Mouse (Mus musculus) embryonic stem cell, embryonic (primary cell): ENCODE results near the gene Auts2.

Experiments
- CTCF ChIA-PET, 4 experiments: fragments of 300-600 bp in 2 of 4; fragments of 350-600 bp in 2 of 4; sonication (Branson Sonifier 250); formaldehyde crosslinking; loops; one replicate each; lab custom pipeline; 2022; ENCODE audit warnings: inconsistent platforms in 2 of 4; lab: Charles Lee
- POLR2A ChIA-PET, 4 experiments: fragments of 300-600 bp in 2 of 4; fragments of 350-600 bp in 2 of 4; sonication (Branson Sonifier 250); formaldehyde crosslinking; loops; one replicate each; lab custom pipeline; 2022; ENCODE audit warnings: antibody characterized with exemption in 4 of 4, inconsistent platforms in 1 of 4; lab: Charles Lee

The Auts2 gene

DNA sequence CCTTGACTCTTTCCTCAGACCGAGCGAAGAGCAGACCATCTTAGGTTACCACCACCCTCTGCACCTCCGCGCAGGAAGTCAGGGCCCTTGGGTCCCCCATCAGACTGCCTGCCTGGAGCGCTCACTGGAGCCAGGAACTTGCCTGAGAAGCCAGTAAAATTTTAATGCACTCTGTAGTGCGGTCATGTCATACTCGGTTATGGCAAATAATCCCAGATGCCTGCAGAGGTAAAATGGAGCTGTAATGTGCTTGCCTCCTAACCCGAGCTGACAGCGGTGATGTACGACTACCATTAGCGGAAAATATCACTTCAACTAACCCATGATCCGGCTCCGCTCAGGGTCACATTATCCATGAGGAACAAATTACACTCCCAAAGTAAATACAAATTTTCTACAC is 783.7 kb downstream of the Auts2 start:
- POLR2A ChIA-PET: no interaction called here
- CTCF ChIA-PET: no interaction called here

DNA sequence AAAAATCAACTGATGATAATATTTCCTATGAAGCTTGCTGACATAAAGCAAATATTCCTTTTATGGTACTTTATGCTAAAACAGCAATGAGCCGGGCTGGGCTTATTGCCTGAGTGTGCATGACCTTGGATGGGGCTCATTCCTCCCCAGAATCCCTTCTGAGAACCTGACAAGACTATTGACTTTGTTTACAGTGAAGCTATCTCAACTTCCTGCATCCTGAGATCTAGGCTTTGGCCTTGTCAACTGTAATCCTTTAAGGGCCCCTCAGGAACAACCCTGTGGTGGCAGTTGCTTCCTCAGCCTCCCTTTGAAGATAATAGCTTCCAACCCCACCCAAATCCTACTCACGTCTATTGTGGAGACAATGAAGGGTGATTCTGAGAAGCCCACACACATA is 792.8 kb downstream of the Auts2 start:
- ChIA-PET CTCF (no interaction called here), POLR2A (interaction anchor here in 2 of 4 experiments (0.7 to 1.2 kb wide), 5 partner anchors 11 to 212 kb away, joined by 3 to 4 read pairs (median 3); no protein-coding TSS in a partner anchor)

DNA sequence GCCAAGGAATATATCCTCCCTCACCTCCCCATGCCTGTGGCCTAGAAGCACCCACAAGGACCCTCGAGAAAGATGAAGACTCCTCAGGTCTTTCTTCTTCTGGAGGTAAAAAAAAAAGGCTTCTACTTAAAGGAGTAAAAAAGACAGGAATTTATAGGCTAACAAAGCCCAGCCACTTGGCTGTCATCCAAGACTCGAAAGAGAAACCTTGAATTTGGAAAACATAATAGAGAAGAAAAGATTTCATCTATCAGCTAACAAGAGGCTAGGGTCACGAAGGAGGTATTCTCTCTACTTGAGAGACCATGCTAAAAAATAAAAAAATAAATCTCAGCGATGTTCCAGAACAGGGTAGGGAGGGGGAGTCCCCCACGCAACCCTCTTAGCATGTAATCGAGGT is 793.9 kb downstream of the Auts2 start:
- ChIA-PET CTCF (interaction anchor here in 1 of 4 experiments (0.6 kb wide), 1 partner anchor 794 kb away, joined by 3 read pairs; no protein-coding TSS in a partner anchor), POLR2A (no interaction called here)

DNA sequence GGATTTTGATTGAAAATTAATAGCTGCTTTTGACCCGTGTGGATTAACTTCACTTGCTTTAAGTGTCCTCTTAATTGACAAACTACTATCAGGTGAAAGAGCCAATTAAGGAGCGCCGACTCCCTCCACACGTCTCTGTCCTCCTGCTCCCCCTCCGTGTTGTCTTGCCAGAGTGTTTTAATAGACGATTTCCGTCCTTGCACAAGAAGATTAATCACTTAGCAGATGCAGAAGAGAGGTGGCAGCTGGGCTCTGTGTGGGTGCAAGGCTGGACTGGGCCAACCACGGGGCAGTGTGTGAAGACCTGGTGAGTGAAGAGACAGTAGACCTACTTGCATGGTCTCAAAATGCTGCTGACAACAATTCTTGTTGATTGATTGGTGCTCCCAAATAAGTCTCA is 800.1 kb downstream of the Auts2 start:
- POLR2A ChIA-PET: interaction anchor here in 1 of 4 experiments (0.5 kb wide), 1 partner anchor 650 kb away, joined by 4 read pairs; no protein-coding TSS in a partner anchor
- CTCF ChIA-PET: interaction anchor here in 1 of 4 experiments (0.6 kb wide), 1 partner anchor 11 kb away, joined by 5 read pairs; no protein-coding TSS in a partner anchor

DNA sequence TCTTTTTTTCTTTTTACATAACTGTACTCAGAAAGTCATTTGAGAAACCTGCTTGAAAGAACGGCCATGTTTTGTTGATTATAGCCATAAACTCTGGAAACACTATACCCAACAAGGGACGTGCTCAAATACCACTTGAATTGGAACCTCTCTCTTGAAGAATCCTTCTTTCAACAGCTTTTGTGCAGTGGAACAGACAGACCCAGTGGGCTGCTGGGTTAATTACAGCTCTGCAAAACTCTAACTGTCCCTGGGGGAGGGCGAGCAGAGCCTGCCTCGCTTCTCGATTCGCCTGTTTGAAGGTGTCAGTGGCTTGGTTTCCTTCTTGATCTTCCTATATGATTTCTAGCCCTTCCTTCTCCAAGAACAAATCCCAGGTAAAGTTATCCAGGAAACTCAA is 805.7 kb downstream of the Auts2 start:
- ChIA-PET POLR2A (no interaction called here), CTCF (no interaction called here)

DNA sequence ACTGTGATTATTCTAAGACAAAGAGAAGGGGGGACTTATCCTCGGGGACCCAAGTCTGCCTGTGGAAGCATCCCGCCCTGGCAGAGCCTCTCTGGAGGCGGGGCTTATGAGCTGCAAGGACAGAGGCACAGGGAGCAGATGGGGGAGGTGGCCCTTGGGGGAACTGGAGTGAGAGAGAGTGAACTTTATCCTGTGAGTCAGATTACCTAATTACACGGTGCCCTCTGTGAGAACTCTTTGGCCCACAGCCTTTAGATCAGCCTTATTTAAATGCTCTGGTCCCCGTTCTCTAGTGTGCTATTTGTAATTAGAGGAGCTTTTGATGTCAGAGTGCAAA is 809.9 kb downstream of the Auts2 start:
- CTCF ChIA-PET: interaction anchor here in 1 of 4 experiments (0.6 kb wide), 1 partner anchor 440 kb away, joined by 3 read pairs; no protein-coding TSS in a partner anchor
- POLR2A ChIA-PET: interaction anchor here in 2 of 4 experiments (0.5 to 1.1 kb wide), 3 partner anchors 9 to 195 kb away, joined by 3 to 7 read pairs (median 4); no protein-coding TSS in a partner anchor

DNA sequence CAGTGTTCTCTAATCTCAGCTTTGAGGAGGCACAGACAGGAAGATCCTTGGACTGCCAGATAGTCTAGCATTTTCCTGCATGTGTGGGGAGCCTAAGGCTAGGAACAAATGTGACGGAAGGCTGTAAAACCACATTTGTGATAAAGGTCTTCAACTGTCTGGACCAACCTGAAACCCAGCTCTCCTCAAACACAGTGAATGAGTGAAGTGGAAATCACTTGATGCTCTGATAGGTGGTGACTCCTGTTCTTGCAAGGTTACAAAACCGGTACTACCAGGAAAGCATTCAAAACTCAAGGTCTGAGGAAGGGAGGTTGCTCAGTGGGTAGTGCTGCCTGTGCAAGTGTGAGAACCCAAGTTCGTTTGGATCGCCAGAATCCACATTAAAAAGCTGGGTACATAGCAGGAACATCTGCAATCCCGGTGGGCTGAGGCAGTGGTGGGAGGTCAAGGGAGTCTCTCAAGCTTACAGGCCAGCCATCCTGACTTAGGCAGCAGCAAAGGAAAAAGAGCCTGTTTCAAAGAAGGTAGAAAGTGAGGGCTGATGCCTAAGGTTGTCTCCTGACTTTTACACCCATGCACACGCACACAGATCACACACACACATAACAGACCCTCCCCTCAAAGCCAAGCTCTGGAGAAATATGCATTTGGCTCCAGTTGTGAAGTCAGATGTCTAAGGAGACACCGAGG is 810.4 kb downstream of the Auts2 start:
- POLR2A ChIA-PET: interaction anchor here in 2 of 4 experiments (0.5 to 1.1 kb wide), 2 partner anchors 9 to 195 kb away, joined by 4 to 7 read pairs; no protein-coding TSS in a partner anchor
- CTCF ChIA-PET: interaction anchor here in 1 of 4 experiments (0.5 kb wide), 1 partner anchor 10 kb away, joined by 5 read pairs; no protein-coding TSS in a partner anchor

DNA sequence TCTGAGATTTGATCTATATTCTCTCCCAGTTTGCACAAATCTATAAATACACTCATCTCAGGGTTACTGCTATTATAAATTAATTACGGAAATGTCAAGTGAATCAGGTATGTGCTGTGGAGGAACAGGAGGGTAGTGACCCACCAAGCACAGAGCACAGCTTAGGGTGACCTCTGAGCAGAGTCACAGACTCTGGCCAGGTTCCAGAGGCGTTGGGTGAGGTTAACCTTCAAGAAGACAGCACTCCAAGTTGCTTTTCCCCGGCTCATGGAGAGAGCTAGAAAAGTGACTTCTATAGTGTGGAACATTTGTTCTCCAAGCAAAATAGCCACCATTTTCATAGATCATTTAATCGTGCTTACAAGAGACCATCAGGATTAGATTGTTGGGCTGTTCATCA is 813.7 kb downstream of the Auts2 start:
- ChIA-PET POLR2A (no interaction called here), CTCF (no interaction called here)

DNA sequence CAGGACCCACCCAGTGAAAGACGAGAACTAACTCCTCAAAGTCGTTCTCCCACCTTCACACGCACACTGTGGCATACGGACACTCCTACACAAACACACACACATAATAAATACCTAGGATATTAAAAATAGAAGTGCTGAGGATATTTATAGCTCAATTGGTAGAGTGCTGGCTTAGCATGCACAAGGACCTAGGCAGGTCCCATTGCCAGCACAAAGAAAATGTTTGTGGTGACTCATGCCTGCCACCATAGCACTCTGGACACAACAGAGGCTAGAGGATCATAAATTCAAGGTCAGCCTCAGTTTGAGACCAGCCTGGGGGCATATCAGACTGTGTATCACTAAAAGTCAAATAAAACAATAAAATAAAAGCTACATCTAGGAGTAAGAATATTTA is 815.2 kb downstream of the Auts2 start:
- ChIA-PET CTCF (no interaction called here), POLR2A (no interaction called here)

DNA sequence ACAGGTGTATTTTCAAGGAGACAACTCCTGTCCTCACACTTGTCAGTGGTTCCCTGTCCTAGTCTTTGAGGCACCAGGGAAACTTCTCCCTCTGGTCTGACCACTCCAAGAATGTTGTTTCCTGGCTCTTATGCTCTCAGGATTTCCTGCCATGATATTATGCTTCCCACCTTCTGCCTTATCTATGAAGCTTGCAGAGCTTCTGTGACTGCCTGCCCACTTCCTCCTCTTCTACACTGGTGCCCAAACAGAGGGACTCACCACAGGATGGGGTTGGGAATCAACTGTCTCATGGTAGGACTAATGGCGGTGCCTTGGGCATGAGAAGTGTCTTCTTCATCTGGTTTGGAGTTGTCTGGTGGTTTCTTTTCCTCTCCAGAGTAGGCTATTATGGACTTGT is 818.6 kb downstream of the Auts2 start:
- POLR2A ChIA-PET: interaction anchor here in 1 of 4 experiments (0.6 kb wide), 1 partner anchor 9 kb away, joined by 7 read pairs; no protein-coding TSS in a partner anchor
- CTCF ChIA-PET: no interaction called here

DNA sequence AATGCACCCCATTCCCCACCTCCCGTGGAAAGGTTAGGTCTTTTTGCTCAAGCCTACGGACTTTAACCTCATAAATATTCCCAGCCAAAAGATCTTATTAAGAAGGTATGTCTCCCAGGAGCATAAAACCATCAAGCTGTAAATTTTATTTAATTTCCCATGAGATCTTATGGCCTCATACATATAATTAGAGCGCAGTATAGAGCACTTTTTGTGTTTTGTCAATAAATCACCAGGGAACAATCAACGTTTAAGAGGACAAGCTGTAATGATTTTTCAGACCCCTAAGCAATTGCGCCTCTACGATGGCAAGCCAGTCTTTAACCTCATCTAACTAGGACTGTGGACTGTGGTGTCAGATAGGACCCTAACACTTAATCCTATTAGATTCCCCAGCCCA is 820.4 kb downstream of the Auts2 start:
- CTCF ChIA-PET: no interaction called here
- POLR2A ChIA-PET: no interaction called here

DNA sequence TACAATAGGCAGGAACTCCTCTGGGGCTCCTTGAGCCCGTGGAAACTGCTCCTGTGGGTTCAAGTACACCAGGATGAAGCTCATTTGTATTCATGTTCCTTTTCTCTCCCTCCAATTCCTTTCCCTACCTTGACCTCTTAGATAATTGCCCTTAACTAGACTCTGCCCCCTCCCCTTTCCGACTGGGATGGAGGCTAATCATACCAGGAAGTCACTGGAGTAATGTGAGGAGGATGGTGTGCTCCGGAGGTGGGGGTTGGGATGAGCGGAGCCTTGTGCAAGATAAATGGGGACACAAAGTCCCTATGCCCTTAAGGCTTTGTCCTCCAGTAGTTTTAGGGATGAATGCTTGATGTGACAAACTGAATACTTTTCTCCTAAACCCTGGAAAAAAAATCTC is 820.8 kb downstream of the Auts2 start:
- CTCF ChIA-PET: no interaction called here
- POLR2A ChIA-PET: no interaction called here

DNA sequence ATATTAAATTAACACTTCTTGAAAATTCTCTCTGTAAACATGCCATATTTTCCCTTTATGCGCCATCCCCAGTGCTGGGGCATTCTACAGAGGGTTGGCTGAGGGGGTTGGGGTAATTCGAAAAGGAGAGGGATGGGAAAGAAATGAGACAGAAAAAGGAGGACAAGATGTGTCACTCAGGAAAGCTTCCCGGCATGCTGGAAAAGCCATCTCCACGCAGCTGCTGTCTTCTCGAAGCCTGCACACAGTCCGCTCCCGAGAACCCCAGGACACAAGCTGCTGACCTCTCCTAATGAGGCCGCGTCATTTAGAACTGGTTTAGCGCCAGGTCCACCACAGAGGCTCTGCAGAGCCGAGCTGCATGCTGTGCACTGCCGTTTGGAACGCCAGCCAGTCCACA is 825.1 kb downstream of the Auts2 start:
- ChIA-PET POLR2A (no interaction called here), CTCF (interaction anchor here in 1 of 4 experiments (0.6 kb wide), 2 partner anchors 10 to 210 kb away, joined by 3 to 6 read pairs; no protein-coding TSS in a partner anchor)

DNA sequence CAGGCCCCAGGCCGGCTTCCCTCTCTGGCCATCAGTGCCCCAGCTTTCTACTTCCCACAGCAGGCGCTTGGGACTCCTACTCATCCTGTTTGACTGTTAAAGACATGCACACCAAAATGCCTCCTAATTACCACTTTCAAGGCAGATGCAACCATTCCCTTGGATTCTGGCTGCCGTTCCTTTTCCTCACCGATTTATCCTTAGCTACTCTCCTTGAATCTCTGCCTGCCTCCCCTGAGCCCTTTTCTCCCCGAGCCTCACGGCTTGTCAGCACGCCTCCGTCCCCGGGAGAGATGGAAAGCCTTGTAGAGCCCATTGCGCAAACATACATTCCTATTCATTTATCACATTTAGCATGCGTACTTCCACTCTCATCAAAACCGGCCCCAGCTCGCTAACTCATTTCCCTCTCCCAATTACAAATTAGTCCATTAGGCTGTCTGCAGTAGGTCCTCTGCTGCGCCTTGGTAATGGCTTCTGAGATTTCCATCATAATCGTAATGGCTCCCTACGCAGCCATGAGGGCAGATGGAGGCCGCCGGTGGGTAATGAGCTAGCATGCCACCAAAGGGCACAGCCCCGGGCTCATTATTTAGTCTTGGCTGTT is 825.7 kb downstream of the Auts2 start:
- POLR2A ChIA-PET: no interaction called here
- CTCF ChIA-PET: interaction anchor here in 1 of 4 experiments (0.6 kb wide), 1 partner anchor 10 kb away, joined by 6 read pairs; no protein-coding TSS in a partner anchor

DNA sequence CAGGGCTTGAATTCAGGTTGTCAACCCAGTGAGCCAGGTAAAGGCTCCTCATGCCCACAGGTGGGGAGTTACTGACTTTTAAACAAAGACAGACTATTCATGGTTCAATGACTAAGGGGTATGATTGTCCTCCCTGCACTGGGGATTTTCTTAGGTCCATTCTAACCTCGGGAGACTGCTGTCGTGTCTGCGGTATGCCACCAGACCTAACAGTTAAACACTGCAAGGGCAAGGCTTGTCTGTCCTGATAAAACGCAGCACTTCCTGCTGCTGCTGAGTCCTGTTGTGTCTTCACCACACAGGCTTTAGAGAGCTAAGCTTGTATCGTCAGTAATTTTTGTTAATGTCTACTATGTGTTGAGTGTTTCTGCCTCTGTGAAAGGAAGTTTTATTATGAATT is 828.2 kb downstream of the Auts2 start:
- ChIA-PET CTCF (interaction anchor here in 1 of 4 experiments (0.6 kb wide), 1 partner anchor 164 kb away, joined by 4 read pairs; no protein-coding TSS in a partner anchor), POLR2A (no interaction called here)

DNA sequence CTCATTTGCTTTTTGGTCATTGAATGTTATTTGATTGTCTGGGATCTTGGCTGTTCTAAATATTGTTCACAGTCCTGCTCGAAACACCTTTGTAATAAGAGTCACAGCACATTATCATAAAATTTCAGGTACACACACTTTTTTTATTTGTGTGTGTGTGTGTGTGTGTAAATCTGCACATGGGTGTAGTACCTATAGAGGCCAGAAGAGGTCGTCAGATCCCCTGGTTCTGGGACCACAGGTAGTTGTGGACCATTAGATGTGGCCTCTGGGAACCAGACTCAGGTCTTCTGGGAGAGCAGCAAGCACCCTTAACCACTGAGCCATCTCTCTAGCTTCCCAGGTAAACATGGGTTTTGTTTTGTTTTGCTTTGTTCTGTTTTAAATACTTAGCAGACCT is 830.7 kb downstream of the Auts2 start:
- ChIA-PET CTCF (interaction anchor here in 2 of 4 experiments (0.7 kb wide), 4 partner anchors 163 to 810 kb away, joined by 3 to 4 read pairs (median 4); no protein-coding TSS in a partner anchor), POLR2A (no interaction called here)

DNA sequence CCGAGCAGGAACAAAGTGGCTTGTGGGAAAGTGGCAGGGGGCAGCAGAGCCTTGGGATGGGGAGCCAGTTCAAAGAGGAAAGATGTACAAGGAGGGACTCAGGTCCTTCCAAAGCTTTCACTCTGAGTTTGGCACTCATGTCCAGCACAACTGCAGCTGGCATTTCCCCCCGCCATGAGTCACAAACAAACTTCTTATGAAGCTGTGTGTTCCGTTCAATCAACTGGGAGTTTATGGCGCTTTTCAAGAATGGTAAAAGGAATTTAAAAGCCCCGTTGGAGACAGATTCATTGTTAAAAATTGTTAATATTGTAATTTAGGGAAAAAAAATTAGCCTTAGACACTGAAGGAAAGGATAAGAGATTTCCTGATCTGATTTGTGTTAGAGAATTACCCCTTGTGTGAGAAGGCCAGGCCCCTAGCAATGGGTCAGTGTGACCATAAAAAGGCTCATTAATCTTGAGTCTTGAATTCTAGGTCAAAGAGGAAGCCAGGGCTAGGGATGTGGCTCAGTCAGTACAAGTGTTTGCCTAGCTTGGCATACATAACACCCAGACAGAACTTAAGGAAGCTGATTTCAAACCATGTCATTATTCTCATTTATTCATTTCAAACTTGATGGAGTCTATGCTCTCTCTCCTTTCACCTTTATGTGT is 831.5 kb downstream of the Auts2 start:
- ChIA-PET CTCF (interaction anchor here in 2 of 4 experiments (0.7 kb wide), 4 partner anchors 164 to 811 kb away, joined by 3 to 4 read pairs (median 4); no protein-coding TSS in a partner anchor), POLR2A (no interaction called here)

DNA sequence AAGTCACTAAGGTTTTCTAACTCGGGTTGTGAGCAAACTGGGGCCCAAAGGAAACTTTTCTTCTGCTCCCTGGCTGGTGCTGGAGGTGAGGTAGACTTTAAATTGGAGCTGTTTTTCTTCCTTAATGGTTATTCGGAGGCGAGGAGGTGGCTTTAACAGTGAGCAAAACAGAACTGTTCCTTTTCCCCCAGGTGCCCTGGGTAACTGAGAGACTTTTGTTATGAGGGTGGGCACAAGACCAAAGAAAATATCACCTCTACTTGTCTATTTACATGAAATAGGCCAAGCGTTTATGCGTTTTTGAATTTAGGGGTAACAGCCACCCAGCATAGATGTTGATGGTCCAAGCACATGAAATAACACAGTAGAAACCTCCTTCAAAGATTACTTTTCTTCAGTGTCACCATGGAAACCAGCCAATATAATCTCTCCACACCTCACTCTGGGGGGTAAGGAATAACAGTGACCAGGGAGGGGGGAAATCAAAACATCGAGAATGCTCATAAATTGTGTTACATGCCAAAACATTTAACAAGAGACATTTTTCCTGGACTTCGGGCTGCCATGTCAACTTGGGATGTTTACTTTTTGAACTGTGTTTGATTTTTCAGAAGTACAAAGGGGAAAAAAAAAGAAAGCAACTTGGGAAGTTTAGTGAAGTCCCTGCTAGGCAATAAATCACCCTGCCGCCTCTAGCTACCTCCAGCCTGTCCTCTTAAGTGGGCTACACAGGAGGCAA is 832.2 kb downstream of the Auts2 start:
- POLR2A ChIA-PET: no interaction called here
- CTCF ChIA-PET: no interaction called here

DNA sequence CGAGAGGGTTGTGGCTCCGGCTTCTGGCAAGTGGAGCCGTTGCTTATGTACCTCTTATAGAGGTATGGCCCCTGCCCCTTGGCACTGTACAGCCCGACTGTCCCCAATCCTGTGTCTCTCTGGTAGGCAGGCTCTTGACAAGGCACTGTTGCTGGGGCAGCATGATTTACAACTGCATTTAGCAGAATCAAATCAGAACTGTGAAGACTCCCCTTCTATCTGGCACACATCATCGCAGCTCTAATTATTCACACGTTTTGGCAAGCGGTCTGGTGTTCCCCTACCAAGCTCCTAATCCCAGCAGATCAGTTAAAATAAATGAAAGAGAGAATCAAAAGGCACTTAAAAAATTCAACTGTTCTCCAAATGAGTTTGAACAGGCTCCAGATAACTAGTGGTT is 835.7 kb downstream of the Auts2 start:
- CTCF ChIA-PET: interaction anchor here in 1 of 4 experiments (0.7 kb wide), 1 partner anchor 10 kb away, joined by 6 read pairs; no protein-coding TSS in a partner anchor
- POLR2A ChIA-PET: interaction anchor here in 1 of 4 experiments (0.6 kb wide), 1 partner anchor 169 kb away, joined by 3 read pairs; no protein-coding TSS in a partner anchor
